Mouse (Mus musculus): ENCODE measurements around the gene Iqcf5.

The Iqcf5 gene

GRCm38 (mm10) chr9:106514273-106514672, at the start of gene Iqcf5:
Gene Iqcf5 (plus strand): TSS chr9:106514573.
- DNase-seq, result no peak

GRCm38 (mm10) chr9:106464751-106465541, 49.4 kb upstream of the Iqcf5 start:
- DNase-seq, result peak; percentile 87

- peak; percentile 84 for DNase-seq
These were observed 48.7 kb upstream of the Iqcf5 start, which contains the start of gene Gpr62 for GRCm38 (mm10) chr9:106465571-106466200. Gene Gpr62 (minus strand): TSS chr9:106465938.

GRCm38 (mm10) chr9:106466721-106467120, 47.7 kb upstream of the Iqcf5 start:
- no peak for DNase-seq

GRCm38 (mm10) chr9:106467746-106468145, 46.6 kb upstream of the Iqcf5 start:
- DNase-seq, result no peak

- DNase-seq, result no peak
These were observed 45.1 kb upstream of the Iqcf5 start for GRCm38 (mm10) chr9:106469317-106469716.

GRCm38 (mm10) chr9:106469776-106470175, 44.6 kb upstream of the Iqcf5 start:
- no peak for DNase-seq

- DNase-seq, result no peak
These were observed 43.2 kb upstream of the Iqcf5 start for GRCm38 (mm10) chr9:106470991-106471750.

- peak; percentile 92 for DNase-seq
These were observed 42.5 kb upstream of the Iqcf5 start for GRCm38 (mm10) chr9:106471892-106472291.

- no peak for DNase-seq
These were observed 42.1 kb upstream of the Iqcf5 start for GRCm38 (mm10) chr9:106472321-106472720.

GRCm38 (mm10) chr9:106473081-106473752, 41.2 kb upstream of the Iqcf5 start:
- no peak for DNase-seq

- no peak for DNase-seq
These were observed 40.6 kb upstream of the Iqcf5 start for GRCm38 (mm10) chr9:106473753-106474105.

- peak; percentile 86 for DNase-seq
These were observed 39.9 kb upstream of the Iqcf5 start for GRCm38 (mm10) chr9:106474456-106474855.

GRCm38 (mm10) chr9:106475046-106475445, 39.3 kb upstream of the Iqcf5 start:
- DNase-seq, result no peak

GRCm38 (mm10) chr9:106475663-106476001, 38.7 kb upstream of the Iqcf5 start, which contains the start of gene Rrp9:
Gene Rrp9 (plus strand): TSS chr9:106475963.
- DNase-seq, result no peak

- DNase-seq, result no peak
These were observed 38.1 kb upstream of the Iqcf5 start for GRCm38 (mm10) chr9:106476002-106476923.

GRCm38 (mm10) chr9:106476924-106477484, 37.4 kb upstream of the Iqcf5 start, which contains the start of gene Parp3:
Gene Parp3 (minus strand): TSS chr9:106476949.
- DNase-seq, result peak; percentile 100

- DNase-seq, result no peak
These were observed 36.7 kb upstream of the Iqcf5 start for GRCm38 (mm10) chr9:106477649-106478048.

- no peak for DNase-seq
These were observed 36.3 kb upstream of the Iqcf5 start for GRCm38 (mm10) chr9:106478101-106478500.

- no peak for DNase-seq
These were observed 33.8 kb upstream of the Iqcf5 start for GRCm38 (mm10) chr9:106480541-106480940.

- DNase-seq, result no peak
These were observed 33.3 kb upstream of the Iqcf5 start for GRCm38 (mm10) chr9:106481075-106481474.
